23 mouse cellular contexts compared by ENCODE assay signal in genomic region chr9:92782922-92783454, GRCm38 (mm10).
DNase-seq lines count a peak whose midpoint lies in the region; ATAC-seq and TF ChIP-seq lines count a peak whose summit lies in the region.
"Had no signal": no experiment of that assay in that cellular context is flagged by ENCODE, and none has a peak within 500 bp of the region (broad histone marks: within the 10 kb centered on the region; RNA-seq: fewer than 3 reads in every experiment).

No protein-coding gene starts in this region.

- intact Hi-C loops in heart, adult 2 months (cut with DNase I), result no loop called here

- no peaks in the 10 kb centered on the region for H3K4me1 ChIP-seq in heart, adult 2 months (ENCODE audit: control insufficient read depth, insufficient read depth, low read length)
- no peaks in the 10 kb centered on the region for H3K4me1 ChIP-seq in limb, embryonic 14.5 days (ENCODE audit: control insufficient read depth, insufficient read depth, low read length)
- H3K4me1 ChIP-seq in limb, embryonic 10.5 days, result no peaks in the 10 kb centered on the region
- no peaks in the 10 kb centered on the region for H3K4me1 ChIP-seq in lung, postnatal 0 days (ENCODE audit: insufficient read depth, low read depth, low read length)
- H3K4me1 ChIP-seq in stomach, postnatal 0 days (replicated peaks; ENCODE audit: control insufficient read depth, insufficient read depth), result no peaks in the 10 kb centered on the region
- no peaks in the 10 kb centered on the region for H3K4me1 ChIP-seq in forebrain, embryonic 14.5 days (ENCODE audit: control insufficient read depth, insufficient read depth, low read length)
- H3K4me1 ChIP-seq: embryonic facial prominence, embryonic 15.5 days; forebrain, embryonic 10.5 days; forebrain, embryonic 15.5 days; heart, embryonic 10.5 days; hindbrain, embryonic 13.5 days had no signal

- no peak for TF ChIP-seq EP300 in heart, adult 2 months (IDR thresholded peaks at IDR 0.05; ENCODE audit: insufficient read depth, low read depth, low read length)
- TF ChIP-seq EP300 in lung, postnatal 0 days (IDR thresholded peaks at IDR 0.05), result no peak
- TF ChIP-seq EP300 in stomach, postnatal 0 days (optimal IDR thresholded peaks at IDR 0.05), result no peak

- no peak overlapping the region for H3K27ac ChIP-seq in heart, adult 2 months
- no peak overlapping the region for H3K27ac ChIP-seq in limb, embryonic 14.5 days (replicated peaks; ENCODE audit: low read depth, low read length)
- no peak overlapping the region for H3K27ac ChIP-seq in limb, embryonic 10.5 days
- H3K27ac ChIP-seq in lung, postnatal 0 days (ENCODE audit: low read length), result no peak overlapping the region
- no peak overlapping the region for H3K27ac ChIP-seq in stomach, postnatal 0 days (replicated peaks)
- H3K27ac ChIP-seq in forebrain, embryonic 14.5 days (ENCODE audit: low read depth, low read length), result no peak overlapping the region
- H3K27ac ChIP-seq: embryonic facial prominence, embryonic 15.5 days; forebrain, embryonic 10.5 days; forebrain, embryonic 15.5 days; heart, embryonic 10.5 days; hindbrain, embryonic 13.5 days; hindbrain, postnatal 0 days had no signal

- no peak; the same call in 1 of the 2 replicates for ATAC-seq in limb, embryonic 14.5 days (ENCODE audit: low FRiP score, low read depth)
- peak; percentile 67 for ATAC-seq in lung, postnatal 0 days
- peak; percentile 56; the same call in 1 of the 2 replicates for ATAC-seq in stomach, postnatal 0 days (ENCODE audit: low FRiP score, low TSS enrichment)
- ATAC-seq in forebrain, embryonic 14.5 days, result no peak
- ATAC-seq: activated CD4-positive, CD25-positive, alpha-beta regulatory T cell, adult 4 months; forebrain, embryonic 15.5 days; hindbrain, postnatal 0 days; Patski had no signal

- TF ChIP-seq POLR2A in heart, adult 2 months (IDR thresholded peaks at IDR 0.05; ENCODE audit: insufficient read depth, low read depth, low read length), result no peak
- no peak for TF ChIP-seq POLR2A in limb, embryonic 14.5 days (IDR thresholded peaks at IDR 0.05; ENCODE audit: borderline replicate concordance, extremely low read depth, insufficient read depth, insufficient read length)

- DNase-seq in heart, adult 8-10 months (ENCODE audit: low spot score), result peak; percentile 29
- no peak for DNase-seq in heart, adult 2 months
- peak; percentile 31 for DNase-seq in limb, embryonic 14.5 days (ENCODE audit: low spot score)
- DNase-seq in limb, embryonic 10.5 days (ENCODE audit: low spot score), result no peak
- DNase-seq in lung, postnatal 0 days (ENCODE audit: low spot score), result peak; percentile 67
- no peak for DNase-seq in lung, postnatal 10 days
- DNase-seq in stomach, postnatal 0 days (ENCODE audit: low spot score), result no peak
- DNase-seq in forebrain, embryonic 14.5 days (ENCODE audit: low spot score), result no peak
- DNase-seq: adrenal gland, postnatal 14 days; cerebellum, adult 18-20 months; cerebellum, adult 9-11 months; cerebellum, postnatal 36 days; gastrocnemius, postnatal 10 days had no signal

- H3K36me3 ChIP-seq in heart, adult 2 months (ENCODE audit: control insufficient read depth, insufficient read depth, low read length), result no peaks in the 10 kb centered on the region
- H3K36me3 ChIP-seq in limb, embryonic 14.5 days (ENCODE audit: control insufficient read depth, insufficient read depth, low read length), result no peaks in the 10 kb centered on the region
- H3K36me3 ChIP-seq in limb, embryonic 10.5 days, result no peaks in the 10 kb centered on the region
- no peaks in the 10 kb centered on the region for H3K36me3 ChIP-seq in lung, postnatal 0 days (ENCODE audit: insufficient read depth, low read length)
- no peaks in the 10 kb centered on the region for H3K36me3 ChIP-seq in stomach, postnatal 0 days (ENCODE audit: control insufficient read depth, insufficient read depth, low read length)
- no peaks in the 10 kb centered on the region for H3K36me3 ChIP-seq in forebrain, embryonic 14.5 days (ENCODE audit: control insufficient read depth, insufficient read depth, low read length)
- H3K36me3 ChIP-seq: embryonic facial prominence, embryonic 15.5 days; forebrain, embryonic 10.5 days; forebrain, embryonic 15.5 days; heart, embryonic 10.5 days; hindbrain, embryonic 13.5 days had no signal

- no peaks in the 10 kb centered on the region for H3K9me3 ChIP-seq in limb, embryonic 14.5 days (ENCODE audit: control insufficient read depth, low read length)
- no peaks in the 10 kb centered on the region for H3K9me3 ChIP-seq in limb, embryonic 10.5 days (replicated peaks)
- H3K9me3 ChIP-seq in lung, postnatal 0 days (ENCODE audit: low read length), result no peaks in the 10 kb centered on the region
- no peaks in the 10 kb centered on the region for H3K9me3 ChIP-seq in stomach, postnatal 0 days (ENCODE audit: control insufficient read depth, low read length)
- no peaks in the 10 kb centered on the region; the same call in 1 of the 2 replicates for H3K9me3 ChIP-seq in forebrain, embryonic 14.5 days (replicated peaks; ENCODE audit: control insufficient read depth, low read length)
- H3K9me3 ChIP-seq: embryonic facial prominence, embryonic 15.5 days; forebrain, embryonic 15.5 days; heart, embryonic 10.5 days; hindbrain, embryonic 13.5 days had no signal

- H3K9ac ChIP-seq in heart, adult 2 months (ENCODE audit: low read depth, low read length), result no peak overlapping the region
- H3K9ac ChIP-seq in limb, embryonic 14.5 days (ENCODE audit: low read depth, low read length, severe bottlenecking), result no peak overlapping the region
- H3K9ac ChIP-seq in lung, postnatal 0 days (replicated peaks; ENCODE audit: low read depth), result no peak overlapping the region
- no peak overlapping the region for H3K9ac ChIP-seq in stomach, postnatal 0 days (ENCODE audit: low read length)
- no peak overlapping the region for H3K9ac ChIP-seq in forebrain, embryonic 14.5 days (ENCODE audit: low read length)
- H3K9ac ChIP-seq: embryonic facial prominence, embryonic 15.5 days; forebrain, embryonic 15.5 days; hindbrain, embryonic 13.5 days had no signal

- H3K4me3 ChIP-seq in heart, adult 2 months, result no peak overlapping the region
- no peak overlapping the region for H3K4me3 ChIP-seq in limb, embryonic 14.5 days (replicated peaks; ENCODE audit: low read length)
- H3K4me3 ChIP-seq in limb, embryonic 10.5 days, result no peak overlapping the region
- H3K4me3 ChIP-seq in lung, postnatal 0 days (ENCODE audit: low read depth, low read length), result no peak overlapping the region
- no peak overlapping the region for H3K4me3 ChIP-seq in stomach, postnatal 0 days (ENCODE audit: low read depth, low read length)
- H3K4me3 ChIP-seq in forebrain, embryonic 14.5 days (ENCODE audit: low read depth, low read length), result no peak overlapping the region
- H3K4me3 ChIP-seq: embryonic facial prominence, embryonic 15.5 days; erythroblast, embryonic 14.5 days; forebrain, embryonic 10.5 days; forebrain, embryonic 15.5 days; heart, embryonic 10.5 days; hindbrain, embryonic 13.5 days had no signal

- no peak for TF ChIP-seq CTCF in heart, adult 2 months (IDR thresholded peaks at IDR 0.05)
- no peak for TF ChIP-seq CTCF in lung, postnatal 0 days (IDR thresholded peaks at IDR 0.05)
- TF ChIP-seq CTCF in stomach, postnatal 0 days (IDR thresholded peaks at IDR 0.05; ENCODE audit: low read depth), result no peak

- no peaks in the 10 kb centered on the region for H3K79me2 ChIP-seq in heart, adult 2 months (replicated peaks; ENCODE audit: control insufficient read depth, insufficient read depth, low read length)

- H3K27me3 ChIP-seq in heart, adult 2 months (ENCODE audit: control insufficient read depth, insufficient read depth, low read length), result no peaks in the 10 kb centered on the region
- no peaks in the 10 kb centered on the region for H3K27me3 ChIP-seq in limb, embryonic 14.5 days (ENCODE audit: control insufficient read depth, insufficient read depth, low read length)
- H3K27me3 ChIP-seq in limb, embryonic 10.5 days (ENCODE audit: low read depth, poor library complexity, severe bottlenecking), result no peaks in the 10 kb centered on the region
- no peaks in the 10 kb centered on the region for H3K27me3 ChIP-seq in lung, postnatal 0 days (replicated peaks; ENCODE audit: insufficient read depth, low read length)
- H3K27me3 ChIP-seq in stomach, postnatal 0 days (ENCODE audit: control insufficient read depth, insufficient read depth, low read length), result no peaks in the 10 kb centered on the region
- H3K27me3 ChIP-seq in forebrain, embryonic 14.5 days (replicated peaks; ENCODE audit: control insufficient read depth, insufficient read depth, low read length), result no peaks in the 10 kb centered on the region
- H3K27me3 ChIP-seq: CH12.LX; embryonic facial prominence, embryonic 15.5 days; forebrain, embryonic 15.5 days; hindbrain, embryonic 13.5 days; Patski had no signal

- no peak overlapping the region for H3K4me2 ChIP-seq in limb, embryonic 14.5 days (replicated peaks; ENCODE audit: low read depth, low read length, severe bottlenecking)
- no peak overlapping the region for H3K4me2 ChIP-seq in lung, postnatal 0 days (replicated peaks; ENCODE audit: low read depth, low read length)
- H3K4me2 ChIP-seq in stomach, postnatal 0 days (replicated peaks; ENCODE audit: low read depth), result no peak overlapping the region
- H3K4me2 ChIP-seq in forebrain, embryonic 14.5 days (ENCODE audit: low read length), result no peak overlapping the region
- H3K4me2 ChIP-seq: embryonic facial prominence, embryonic 15.5 days; forebrain, embryonic 15.5 days; hindbrain, embryonic 13.5 days had no signal

Comparison
In these comparisons a context has a peak if more than half of its experiments do, and no peak if none do; other contexts are left out.
1. DNase-seq: peak in heart, adult 8-10 months (single experiment), limb, embryonic 14.5 days (single experiment) and lung, postnatal 0 days (single experiment); none in heart, adult 2 months (0 of 2), limb, embryonic 10.5 days (single experiment), lung, postnatal 10 days (single experiment), stomach, postnatal 0 days (single experiment) and forebrain, embryonic 14.5 days (single experiment).
2. ATAC-seq: peak in lung, postnatal 0 days (single experiment) and stomach, postnatal 0 days (single experiment); none in limb, embryonic 14.5 days (single experiment) and forebrain, embryonic 14.5 days (single experiment).